Comparison of ENCODE assay signal across 23 mouse cellular contexts in genomic region chr2:148325362-148325761, GRCm38 (mm10).
DNase-seq lines count a peak whose midpoint lies in the region; TF ChIP-seq lines count a peak whose summit lies in the region.
"Had no signal": no experiment of that assay in that cellular context is flagged by ENCODE, and none has a peak within 500 bp of the region (broad histone marks: within the 10 kb centered on the region; RNA-seq: fewer than 3 reads in every experiment).

No protein-coding gene starts in this region.

- H3ac ChIP-seq in myocyte (ENCODE audit: control insufficient read depth, insufficient read length) = no peak overlapping the region

- H3K79me2 ChIP-seq in myocyte (ENCODE audit: control insufficient read depth, insufficient read depth) = no peaks in the 10 kb centered on the region

- H3K4me2 ChIP-seq in myocyte (ENCODE audit: low read depth) = no peak overlapping the region
- H3K4me2 ChIP-seq: embryonic facial prominence, embryonic 13.5 days; forebrain, embryonic 13.5 days; heart, embryonic 11.5 days; hindbrain, embryonic 12.5 days; hindbrain, embryonic 15.5 days had no signal

- TF ChIP-seq POLR2A in myocyte (IDR thresholded peaks at IDR 0.05; ENCODE audit: insufficient read length, low read depth) = no peak

- no peaks in the 10 kb centered on the region for H3K27me3 ChIP-seq in myocyte (ENCODE audit: control insufficient read depth, insufficient read depth, insufficient read length)
- H3K27me3 ChIP-seq: embryonic facial prominence, embryonic 13.5 days; forebrain, embryonic 13.5 days; hindbrain, embryonic 12.5 days; hindbrain, embryonic 15.5 days had no signal

- no peaks in the 10 kb centered on the region for H3K36me3 ChIP-seq in myocyte (ENCODE audit: control insufficient read depth, insufficient read depth)
- H3K36me3 ChIP-seq: embryonic facial prominence, embryonic 10.5 days; embryonic facial prominence, embryonic 13.5 days; forebrain, embryonic 10.5 days; hindbrain, embryonic 12.5 days; hindbrain, embryonic 15.5 days had no signal

- DNase-seq in 3T3-L1 (ENCODE audit: low read depth, low spot score) (peak; percentile 86), 416B (ENCODE audit: low read depth) (peak; percentile 57), adipocyte (ENCODE audit: low spot score) (peak; percentile 42)
- no peak for DNase-seq in adrenal gland, postnatal 10 days
- no peak for DNase-seq in kidney, postnatal 10 days
- DNase-seq: adrenal gland, postnatal 14 days; B cell, adult 2 months; cerebellum, adult 11 months; cerebellum, adult 2 months; cerebellum, adult 9-11 months; cerebellum, postnatal 25 days; gastrocnemius, adult 2 months; gastrocnemius, postnatal 25 days; heart, adult 2 months had no signal

- no peak overlapping the region for H3K4me3 ChIP-seq in myocyte
- H3K4me3 ChIP-seq: embryonic facial prominence, embryonic 10.5 days; embryonic facial prominence, embryonic 13.5 days; erythroblast, embryonic 14.5 days; forebrain, embryonic 10.5 days; forebrain, embryonic 13.5 days; gastrocnemius, adult 2 months; heart, adult 2 months; hindbrain, embryonic 12.5 days; hindbrain, embryonic 15.5 days had no signal

TF ChIP-seq in myocyte, 11 proteins besides CTCF, POLR2A, EP300 and RAD21:
- no peak for TF ChIP-seq MYOG (IDR thresholded peaks at IDR 0.05; ENCODE audit: control insufficient read depth in 1 of 3, insufficient read depth in 1 of 3, insufficient read length in 2 of 3, low read depth in 2 of 3)
- peak; percentile 63; the same call in 1 of the 2 replicates for TF ChIP-seq CEBPB (IDR thresholded peaks at IDR 0.05; ENCODE audit: insufficient read depth, poor library complexity, severe bottlenecking)

Comparison
In these comparisons a context has a peak if more than half of its experiments do, and no peak if none do; other contexts are left out.
1. DNase-seq: peak in 3T3-L1 (single experiment), 416B (single experiment) and adipocyte (single experiment); none in adrenal gland, postnatal 10 days (single experiment) and kidney, postnatal 10 days (single experiment).